Mouse (Mus musculus) gastrocnemius, postnatal 14 days (tissue): ENCODE results near the gene Clptm1. TPM values are rescaled to one million over a fixed set of nuclear protein-coding genes. Genes with fewer than 3 reads are reported as not detected.

Source experiments
- DNase-seq: peaks from one replicate; pipeline ENCODE4 v3.0.0; 2021; ENCODE audit warnings: mixed read lengths
- intact Hi-C: fragments of 180-260 bp; cut with DNase I; formaldehyde crosslinking; loops from one replicate; pipeline ENCODE4 v1.15.1; 2025; ENCODE audit warnings: low total_unique reads
- long read RNA-seq, 2 experiments: library from polyadenylated mRNA; stranded (forward); transcript quantifications; one replicate each; pipeline ENCODE4 v2.0.0; 2021
- total RNA-seq, 2 experiments: library from RNA; stranded (reverse); gene quantifications; 2 replicates each; pipeline ENCODE4 v1.2.3; 2021

Gene Clptm1
- 10 to 100 TPM; 39.8 to 47.7 TPM for total RNA-seq
- long read RNA-seq, experiment 1, full-length matches to known transcripts: 163 of 186 reads
- long read RNA-seq, experiment 1, partial matches to known transcripts: 13 of 186 reads
- long read RNA-seq, experiment 1, other reads (novel, unspliced or antisense): 10 of 186 reads
- long read RNA-seq, experiment 2, full-length matches to known transcripts: 152 of 177 reads
- long read RNA-seq, experiment 2, partial matches to known transcripts: 12 of 177 reads
- long read RNA-seq, experiment 2, other reads (novel, unspliced or antisense): 13 of 177 reads

DNA sequence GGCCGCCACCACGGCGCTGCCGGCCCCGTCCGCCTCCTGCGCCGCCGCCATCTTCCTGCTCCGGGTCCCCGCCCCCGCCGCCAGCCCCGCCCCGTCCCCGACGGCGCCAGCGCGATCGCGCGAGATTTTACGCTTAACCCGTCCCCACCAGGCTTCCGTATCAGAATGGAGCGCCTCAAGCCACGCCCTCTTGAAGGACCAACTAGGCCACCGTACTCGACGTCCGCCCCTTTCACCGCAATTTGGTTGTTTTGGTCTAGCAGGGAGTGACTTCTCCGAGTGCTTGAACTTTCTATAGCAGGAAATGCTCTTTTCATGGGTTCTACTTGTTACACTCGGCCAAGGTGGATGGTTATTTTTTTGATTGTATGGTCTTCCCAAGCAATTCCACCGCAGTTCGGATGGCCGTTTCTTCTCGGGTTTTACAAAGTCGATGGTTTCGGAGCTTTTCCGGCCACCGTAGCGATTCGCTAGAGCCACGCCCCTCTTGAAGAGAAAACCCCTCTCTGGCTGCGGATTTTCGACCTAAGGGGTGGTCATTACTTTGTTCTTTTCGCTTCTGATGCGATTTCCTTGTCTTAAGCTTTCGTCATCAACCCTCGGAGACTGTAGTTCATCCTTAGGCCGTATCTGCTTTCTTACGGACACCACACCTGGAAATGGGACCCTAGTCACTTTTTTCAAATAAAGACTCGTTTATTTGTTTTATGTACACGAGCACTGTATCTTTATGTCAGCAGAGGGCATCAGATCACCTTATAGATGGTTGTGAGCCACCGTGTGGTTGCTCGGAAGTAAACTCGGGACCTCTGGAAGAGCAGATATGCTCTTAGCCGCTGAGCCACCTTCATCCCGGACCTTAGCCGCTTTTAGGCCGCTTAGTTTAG, at the start of gene Clptm1:
TSS of gene Clptm1 (minus strand) at position 79 of the 887 bp plus-strand sequence.
- intact Hi-C loops: no loop called here
- peak; percentile 97 for DNase-seq

DNA sequence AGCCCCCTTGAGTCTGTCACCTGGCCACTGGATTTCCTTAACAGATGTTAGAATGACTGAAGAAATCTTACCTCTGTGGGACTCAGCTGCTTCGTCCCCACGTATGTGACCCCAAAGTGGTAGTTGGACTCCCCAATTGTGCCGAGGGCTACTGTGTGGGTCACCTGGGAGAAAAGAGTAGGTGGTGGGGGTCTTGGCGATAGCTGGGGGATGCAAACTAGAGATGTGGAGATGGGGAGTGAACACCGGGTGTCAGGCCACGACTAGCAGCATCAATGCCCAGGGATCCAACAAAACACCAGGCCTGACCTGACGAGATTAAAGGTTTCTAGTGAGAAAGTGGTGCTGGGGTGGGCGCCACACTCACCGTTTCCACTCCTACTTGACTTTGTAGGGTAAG, 48.8 kb upstream of the Clptm1 start:
- DNase-seq: no peak

DNA sequence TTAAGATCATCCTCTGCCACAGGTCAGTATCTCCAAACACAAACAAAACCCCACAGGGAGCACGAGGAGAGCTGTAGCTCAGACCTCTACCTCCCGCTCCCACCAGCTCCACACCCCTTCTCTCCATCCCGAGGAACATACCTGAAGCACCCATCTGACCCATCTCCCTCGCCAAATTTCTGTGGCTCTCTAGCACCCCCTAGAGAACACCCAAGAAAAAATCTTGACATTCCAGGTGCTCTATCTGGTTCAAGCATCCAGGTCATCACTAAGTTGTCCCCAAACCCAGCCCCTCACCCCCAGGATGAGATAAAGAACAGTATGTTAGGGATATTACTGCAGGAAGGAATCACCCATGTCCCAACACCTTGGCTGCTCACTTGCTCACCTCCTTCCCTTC, 48.4 kb upstream of the Clptm1 start:
- no peak for DNase-seq
- intact Hi-C loops: no loop called here

More for the DNA sequence above, 48.8 kb upstream of the Clptm1 start:
- intact Hi-C loops: no loop called here

DNA sequence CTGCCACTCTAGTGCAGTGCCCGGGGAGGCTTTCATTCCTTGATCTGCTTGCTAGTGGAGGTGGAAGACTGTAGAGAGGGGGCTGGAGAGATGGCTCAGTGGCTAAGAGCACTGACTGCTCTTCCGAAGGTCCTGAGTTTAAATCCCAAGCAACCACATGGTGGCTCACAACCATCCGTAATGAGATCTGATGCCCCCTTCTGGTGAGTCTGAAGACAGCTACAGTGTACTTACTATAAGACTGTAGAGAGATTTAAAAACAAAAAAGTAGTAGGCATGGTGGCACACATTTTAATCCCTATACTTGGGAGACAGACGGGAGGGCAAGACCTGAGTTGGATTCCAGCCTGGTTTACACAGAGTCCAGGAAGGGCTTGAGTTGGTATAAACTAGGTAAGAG, 47.6 kb upstream of the Clptm1 start:
- no peak for DNase-seq
- intact Hi-C loops: no loop called here

DNA sequence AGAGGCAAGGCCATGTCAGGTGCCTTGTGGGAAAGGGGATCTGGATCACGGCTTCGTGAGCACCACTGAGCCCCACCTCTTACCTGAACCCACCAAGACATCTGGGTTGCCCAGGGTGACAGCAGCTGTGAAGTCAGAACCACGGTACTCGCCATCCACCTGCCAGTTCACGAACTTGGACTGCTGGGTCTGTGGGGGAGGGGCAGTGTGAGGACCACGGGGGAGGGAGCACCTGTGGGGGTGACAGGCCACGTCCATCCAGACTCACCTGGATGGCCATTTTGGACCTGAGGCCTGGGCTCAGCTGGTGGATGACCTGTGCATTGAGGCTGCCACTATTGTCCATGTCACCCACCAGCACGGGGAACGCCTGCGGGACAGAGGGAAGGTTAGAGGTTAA, 45.8 kb upstream of the Clptm1 start:
- DNase-seq: no peak

DNA sequence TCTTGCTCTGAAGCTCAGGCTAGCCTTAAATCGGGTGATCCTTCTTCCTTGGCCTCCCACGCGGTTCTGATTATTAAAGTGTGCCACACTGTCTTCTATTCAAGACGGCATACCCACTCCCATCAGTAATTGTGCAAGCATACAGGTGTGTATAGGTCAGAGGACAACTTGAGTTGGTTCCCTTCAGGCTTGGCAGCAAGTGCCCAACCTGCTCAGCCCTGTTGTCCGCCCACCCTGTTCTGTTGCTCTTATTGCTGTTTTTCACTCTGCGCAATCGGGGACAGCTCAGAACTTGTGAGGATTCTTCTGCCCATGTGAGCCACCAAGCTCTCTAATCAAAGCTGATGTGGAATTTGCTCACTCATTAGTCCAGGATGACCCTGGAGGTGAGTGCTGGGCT, 40.4 kb upstream of the Clptm1 start:
- intact Hi-C loops: no loop called here

More for the DNA sequence above, 45.8 kb upstream of the Clptm1 start:
- intact Hi-C loops: no loop called here

DNA sequence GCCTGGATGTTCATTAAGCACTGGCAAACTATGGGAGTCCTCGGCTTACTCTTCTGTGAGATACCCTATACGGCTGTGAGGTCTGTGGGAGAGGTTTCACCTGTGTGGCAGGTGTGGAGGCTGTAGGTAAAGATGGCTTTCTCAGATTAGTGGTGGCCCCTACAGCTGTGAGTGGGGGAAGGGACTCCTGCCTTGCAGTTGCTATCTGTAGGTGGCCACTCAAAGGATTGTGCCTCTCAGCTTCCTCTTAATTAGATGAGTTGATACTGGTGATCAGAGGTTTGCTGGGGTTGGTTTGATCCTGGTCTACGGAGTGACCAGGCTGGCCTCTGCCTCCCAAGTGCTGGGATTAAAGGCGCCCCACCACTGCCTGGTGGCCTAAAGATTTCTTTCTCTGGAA, 39.6 kb upstream of the Clptm1 start:
- intact Hi-C loops: no loop called here

More for the DNA sequence above, 40.4 kb upstream of the Clptm1 start:
- no peak for DNase-seq

DNA sequence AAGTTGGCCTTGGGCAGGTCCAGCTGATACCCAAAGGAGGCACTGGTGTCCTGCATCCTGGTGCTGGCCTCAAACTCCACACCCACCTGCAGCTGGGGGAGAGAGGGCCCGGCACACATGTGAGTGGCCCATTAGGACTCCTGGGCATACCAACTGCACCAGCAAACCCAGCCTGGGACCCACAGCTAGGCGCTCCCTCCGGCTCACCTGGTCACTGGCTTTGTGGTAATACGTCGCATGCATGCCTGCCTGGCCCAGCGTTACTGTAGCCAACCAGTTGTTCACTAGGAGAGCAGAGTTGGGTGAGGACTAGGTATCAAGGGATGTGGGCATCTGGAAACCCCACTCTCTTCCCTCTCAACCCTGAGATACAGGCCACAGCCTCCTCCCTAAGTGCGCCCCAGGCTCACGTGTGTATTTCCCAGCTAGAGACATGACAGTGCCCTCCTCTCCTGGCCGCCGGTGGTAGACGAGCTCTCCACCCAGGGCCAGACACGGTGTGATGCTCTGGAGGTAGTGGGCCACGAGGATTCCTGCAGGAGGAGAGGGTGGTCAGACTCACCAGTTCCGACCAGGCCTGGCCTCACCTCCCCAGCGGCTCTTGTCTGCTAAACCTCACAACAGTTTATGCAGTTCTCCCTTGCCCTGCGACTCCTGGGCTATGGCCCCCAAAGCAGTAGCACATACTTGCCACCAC, 38.2 kb upstream of the Clptm1 start:
- no peak for DNase-seq
- intact Hi-C loops: loop anchor here (2.0 kb wide), 1 partner anchor 34 kb away; no protein-coding TSS in a partner anchor

More for the DNA sequence above, 39.6 kb upstream of the Clptm1 start:
- no peak for DNase-seq

DNA sequence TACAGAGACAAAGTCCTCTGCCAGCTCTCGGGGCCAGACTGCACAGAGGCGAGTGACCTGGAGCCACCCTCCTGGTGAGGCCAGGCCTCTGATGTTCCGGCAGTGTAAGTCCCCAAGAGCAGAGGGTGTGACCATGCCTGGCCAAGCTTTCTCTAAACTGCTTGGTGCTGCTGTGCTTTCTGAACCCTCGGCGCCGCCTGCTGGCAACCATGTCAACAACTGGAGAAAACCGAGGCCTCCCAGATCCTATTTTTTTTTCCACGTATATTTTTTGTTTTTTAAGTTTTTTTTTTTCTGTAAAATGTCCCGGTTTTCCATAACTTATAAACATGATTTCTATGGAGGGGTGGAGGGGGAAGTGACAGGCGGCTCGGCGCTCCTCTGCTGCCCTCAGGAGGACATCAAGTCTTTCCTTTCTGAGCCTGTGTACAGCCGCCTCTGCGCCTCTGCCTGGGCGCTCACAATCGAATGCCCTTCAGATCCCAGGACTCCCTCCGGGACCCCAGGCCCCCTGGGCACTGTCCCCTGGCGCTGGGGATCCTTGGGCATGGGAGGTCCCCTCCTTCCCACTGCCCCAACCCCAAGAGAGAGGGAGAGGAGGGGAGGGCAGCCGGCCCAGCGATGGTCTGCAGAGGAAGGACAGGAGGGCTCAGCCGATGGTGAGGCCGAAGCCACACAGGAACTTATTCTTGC, 36.4 kb upstream of the Clptm1 start:
- intact Hi-C loops: no loop called here
- peak; percentile 79 for DNase-seq

DNA sequence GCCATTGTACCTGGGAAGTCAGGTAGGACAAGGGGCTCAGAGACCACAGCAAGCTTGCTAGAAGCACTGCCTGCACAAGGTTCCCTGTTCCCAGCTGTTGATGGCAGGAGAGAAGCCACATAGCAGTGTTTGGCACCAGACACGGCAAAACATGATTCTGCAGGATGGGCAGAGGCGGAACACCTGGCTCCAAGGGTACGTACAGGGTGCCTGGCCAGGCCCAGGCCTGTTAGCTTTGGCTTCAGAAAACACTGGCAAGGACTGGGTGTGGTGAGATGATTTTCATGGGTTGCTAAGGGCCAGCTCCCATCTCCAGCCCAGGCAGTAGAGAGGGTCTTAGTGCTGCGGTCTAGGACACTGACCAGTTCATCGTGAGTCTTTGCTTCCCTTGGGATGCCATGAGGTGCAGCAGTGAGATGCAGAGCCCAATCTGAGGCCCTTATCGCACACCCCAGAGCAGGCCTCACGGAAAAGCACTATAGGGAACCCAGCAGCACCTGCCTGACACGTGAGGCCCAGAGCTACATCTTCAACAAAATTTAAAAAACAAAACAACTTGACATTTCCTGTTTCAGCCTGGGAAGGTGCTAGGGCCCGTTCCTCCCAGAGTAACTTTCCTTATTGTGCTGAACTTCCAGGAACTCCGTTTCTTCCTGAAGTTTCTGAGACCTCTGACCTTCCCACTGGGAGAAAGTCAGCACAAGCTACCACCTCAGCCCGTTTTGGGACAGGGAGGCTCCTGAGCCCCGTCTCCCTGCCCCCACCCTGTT, 35.7 kb upstream of the Clptm1 start:
- intact Hi-C loops: no loop called here
- no peak for DNase-seq

DNA sequence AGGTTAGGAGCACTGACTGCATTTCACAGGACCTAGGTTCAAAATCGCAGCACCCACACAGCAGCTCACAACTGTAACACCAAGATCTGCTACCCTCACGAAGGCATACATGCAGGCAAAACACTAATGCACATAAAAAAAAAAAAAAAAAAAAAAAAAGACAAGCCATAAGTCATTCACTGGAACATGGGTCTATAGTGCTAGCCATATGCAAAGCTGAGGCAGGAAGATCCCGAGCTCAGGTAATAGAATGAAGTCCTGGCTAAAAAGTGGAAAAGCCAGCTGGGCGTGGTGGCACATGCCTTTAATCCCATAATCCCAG, 35.0 kb upstream of the Clptm1 start:
- intact Hi-C loops: no loop called here
- no peak for DNase-seq

DNA sequence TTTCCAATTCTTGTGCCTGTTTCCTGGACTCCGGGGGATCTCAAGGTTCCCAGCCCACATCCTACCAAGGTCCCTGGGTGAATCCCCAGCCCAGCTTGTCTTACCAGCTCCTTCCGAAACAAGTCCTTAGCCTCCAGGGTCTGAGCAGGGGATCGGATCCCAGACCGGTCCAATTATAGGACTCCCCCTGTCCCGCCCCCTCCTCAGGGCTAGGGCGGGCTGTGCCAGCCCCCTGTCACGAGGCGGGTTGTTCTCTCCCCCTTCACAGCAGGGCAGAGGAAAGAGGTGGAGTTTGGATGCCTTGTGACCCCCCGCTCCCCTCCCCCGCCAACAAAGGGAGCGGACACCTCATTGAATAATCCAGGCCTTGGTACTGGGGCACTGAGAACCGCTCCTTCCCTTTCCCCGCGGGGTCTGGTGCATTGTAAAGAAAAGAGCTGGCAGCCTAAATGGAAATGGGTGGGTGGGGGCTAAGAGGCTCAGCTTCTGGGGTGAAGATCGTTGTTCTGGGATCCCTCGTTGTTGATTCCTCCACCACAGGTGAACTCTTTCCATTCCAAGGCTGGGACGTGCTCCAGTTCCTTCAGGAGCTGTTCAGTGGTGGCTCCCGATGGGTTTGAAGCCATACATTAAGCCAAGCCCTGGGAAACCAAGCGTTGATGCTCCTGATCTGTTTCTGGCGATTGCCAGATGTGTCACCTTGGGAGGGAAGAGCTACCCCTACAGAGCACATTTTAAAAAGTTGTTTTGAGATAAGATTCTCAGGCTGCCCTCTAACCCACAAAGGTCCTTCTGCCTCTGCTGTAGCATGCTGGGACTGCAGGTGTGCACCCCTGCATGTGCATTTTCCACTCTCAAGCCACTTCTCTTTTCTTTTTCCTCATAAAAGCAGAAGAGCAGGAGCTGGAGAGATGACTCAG, 34.3 kb upstream of the Clptm1 start, which contains the start of gene Apoe:
TSS of gene Apoe (minus strand) at position 282 of the 920 bp plus-strand sequence.
- intact Hi-C loops: no loop called here
- peak; percentile 42 for DNase-seq

DNA sequence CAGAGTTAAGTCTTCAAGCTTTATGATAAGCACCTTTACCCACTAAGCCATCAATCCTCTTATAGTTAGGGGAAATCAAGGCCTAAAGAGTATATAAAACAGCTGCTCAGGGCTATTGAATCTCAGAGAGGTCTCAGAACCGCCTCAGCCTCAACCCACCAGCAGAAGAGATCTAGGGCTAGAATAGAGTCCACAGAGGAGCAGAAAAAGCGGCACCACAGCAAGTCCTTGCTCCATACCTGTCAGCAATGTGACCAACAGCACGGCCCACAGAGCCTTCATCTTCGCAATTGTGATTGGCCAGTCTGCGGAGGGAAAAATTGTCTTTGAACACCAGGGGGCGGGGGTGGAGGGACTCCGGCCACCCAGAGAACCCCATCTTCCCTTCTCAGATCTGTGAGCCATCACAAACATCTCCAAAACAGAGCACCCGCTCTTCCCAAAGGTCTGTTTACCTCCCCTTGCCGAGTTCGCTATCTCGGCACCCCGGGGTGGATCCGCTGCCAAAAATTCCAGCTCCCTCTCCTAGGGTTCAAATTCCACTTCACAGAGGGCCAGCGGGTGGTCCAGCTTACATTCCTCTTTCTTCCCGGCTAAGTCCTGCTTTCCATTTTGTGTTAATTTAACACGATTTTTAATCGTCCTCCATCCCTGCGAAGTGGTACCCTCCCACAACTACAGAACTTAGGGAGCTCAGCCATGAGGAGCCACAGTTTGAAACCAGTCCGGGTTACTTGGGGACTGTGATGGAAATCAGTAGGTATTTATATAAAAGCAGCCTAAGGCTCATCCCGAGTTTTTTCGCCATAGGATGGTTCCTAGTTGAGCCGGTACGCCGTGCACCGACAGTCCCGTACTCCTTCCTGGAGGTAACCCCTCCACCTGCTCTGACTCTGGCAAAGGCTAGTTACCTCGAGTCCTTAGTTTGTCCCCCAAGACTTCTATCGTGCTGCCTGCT, 33.4 kb upstream of the Clptm1 start:
- intact Hi-C loops: no loop called here

DNA sequence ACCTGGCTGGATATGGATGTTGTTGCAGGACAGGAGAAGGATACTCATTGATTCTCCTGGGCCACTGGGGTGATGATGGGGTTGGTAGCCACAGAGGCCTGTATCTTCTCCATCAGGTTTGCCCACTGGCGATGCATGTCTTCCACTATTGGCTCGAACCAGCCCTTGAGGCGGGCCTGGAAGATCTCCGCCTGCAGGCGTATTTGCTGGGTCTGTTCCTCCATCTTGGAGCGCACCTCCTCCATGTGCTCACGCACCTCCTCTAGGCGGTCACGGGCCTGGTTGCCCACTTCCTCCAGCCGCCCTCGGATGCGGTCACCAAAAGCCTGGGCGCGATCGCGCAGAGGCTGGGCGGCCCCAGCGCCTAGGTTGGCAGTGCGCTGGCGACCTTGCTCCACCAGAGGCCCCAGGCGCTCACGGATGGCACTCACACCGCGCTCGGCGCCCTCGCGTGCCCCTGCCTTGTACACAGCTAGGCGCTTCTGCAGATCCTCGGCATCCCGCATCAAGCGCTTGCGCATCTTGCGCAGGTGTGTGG, 31.6 kb upstream of the Clptm1 start:
- DNase-seq: no peak
- intact Hi-C loops: no loop called here

More for the DNA sequence above, 33.4 kb upstream of the Clptm1 start:
- DNase-seq: no peak

DNA sequence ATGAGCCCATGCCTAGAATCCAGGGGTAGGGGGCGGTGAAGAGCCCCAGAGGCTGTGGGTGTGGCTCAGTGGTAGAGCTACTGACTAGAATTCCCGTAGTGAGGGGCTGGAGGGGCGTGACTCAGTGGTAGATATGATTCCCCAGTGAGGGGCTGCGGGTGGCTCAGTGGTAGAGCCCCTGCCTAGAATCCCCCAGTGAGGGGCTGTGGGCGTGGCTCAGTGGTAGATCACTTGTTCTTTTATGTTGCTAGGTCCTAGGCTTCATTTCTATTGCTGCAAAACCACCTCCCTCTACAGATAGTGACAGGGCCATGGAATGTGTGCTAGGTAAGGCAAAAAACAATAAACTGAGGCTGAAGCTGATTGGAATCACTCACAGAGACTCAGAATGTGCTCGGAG, 31.0 kb upstream of the Clptm1 start:
- intact Hi-C loops: no loop called here
- no peak for DNase-seq

DNA sequence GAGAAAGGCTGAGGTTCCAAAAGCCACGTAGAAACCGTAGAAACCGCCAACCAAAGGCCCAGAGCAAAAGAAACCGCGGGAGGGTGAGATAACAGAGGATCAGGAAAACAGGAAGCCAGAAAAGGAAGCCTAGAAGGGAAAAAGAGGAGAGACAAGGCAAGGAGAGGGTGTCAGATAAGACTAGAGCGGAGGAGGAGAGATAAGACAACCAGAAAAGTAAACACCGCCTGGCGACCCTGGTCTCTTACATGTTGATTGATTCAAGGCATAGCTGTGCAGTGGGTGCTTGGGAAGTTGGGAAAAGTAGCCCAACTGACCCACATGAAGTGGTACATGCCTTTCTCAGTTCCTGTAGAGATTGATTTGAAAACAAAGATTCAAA, 30.4 kb upstream of the Clptm1 start:
- intact Hi-C loops: no loop called here
- no peak for DNase-seq
